Mouse (Mus musculus) embryo, embryonic 10 days (tissue): ENCODE measurements around the gene Zfr.
A peak's percentile ranks its signal among the peaks of the same experiment; 100 is the strongest.
"Not testable (repeated sequence)": the region's sequence is repeated elsewhere in the genome, so short reads cannot be mapped to it uniquely, and the experiment has no call there.

Experiments
- DNase-seq: peaks from one replicate; pipeline ENCODE4 v3.0.0-alpha.2; 2015; ENCODE audit warnings: low spot score

Zfr gene

DNA sequence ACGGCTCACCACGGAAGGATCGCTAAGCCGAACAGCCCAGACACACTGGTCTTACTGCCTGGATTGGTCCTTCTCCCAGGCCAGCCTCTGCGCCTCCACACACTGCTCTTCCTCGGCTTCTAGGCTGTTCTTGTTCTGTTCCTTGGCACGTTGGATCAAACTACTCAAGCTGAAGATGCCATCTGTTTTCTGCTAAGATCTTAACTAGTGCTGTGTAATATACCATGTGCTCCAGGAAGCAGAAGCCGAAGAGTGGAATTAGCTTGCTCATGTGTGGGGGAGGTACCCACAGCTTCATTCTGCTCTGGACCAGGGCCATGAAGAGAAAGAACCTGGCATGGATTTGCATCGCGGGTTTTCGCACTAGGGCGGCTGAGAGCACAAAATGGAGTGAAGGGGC, 11.2 kb upstream of the Zfr start:
- DNase-seq, result no peak

DNA sequence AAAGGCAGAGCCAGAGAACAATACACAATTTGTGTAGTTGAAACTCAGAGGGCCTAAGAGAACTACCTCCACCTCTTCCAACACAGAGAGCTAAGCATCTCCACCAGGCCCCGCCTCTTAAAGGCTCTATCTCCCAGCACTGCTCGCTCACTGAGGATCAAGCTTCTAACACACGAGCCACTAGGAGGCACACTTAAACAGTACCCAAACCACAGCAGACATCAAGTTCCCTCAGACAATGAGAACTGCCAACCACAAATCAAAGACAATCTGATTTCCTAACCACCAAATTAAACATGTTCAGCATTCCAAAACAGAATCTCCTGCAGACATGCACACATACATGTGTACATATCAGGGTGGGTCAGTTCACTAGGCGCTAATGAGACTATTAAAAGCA, 9.4 kb upstream of the Zfr start:
- no peak for DNase-seq

DNA sequence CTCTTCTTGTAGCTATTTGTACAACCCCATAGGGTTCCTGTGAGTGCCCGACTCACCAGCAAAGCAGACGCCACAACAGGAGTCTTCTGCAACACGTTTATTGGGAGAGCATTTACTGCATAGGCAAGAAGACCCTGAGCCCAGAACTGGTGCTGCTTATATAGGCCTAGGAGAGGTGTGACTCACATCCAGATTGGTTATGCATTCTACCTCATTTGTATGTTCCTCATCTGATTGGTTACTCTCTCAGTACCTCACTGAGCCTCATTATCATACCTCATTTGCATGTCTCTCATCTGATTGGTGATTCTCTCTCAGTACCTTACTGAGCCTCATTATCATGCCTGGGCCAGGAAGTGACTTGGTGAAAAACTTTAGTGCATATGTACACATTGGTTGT, 8.7 kb upstream of the Zfr start:
- not testable (repeated sequence) for DNase-seq

DNA sequence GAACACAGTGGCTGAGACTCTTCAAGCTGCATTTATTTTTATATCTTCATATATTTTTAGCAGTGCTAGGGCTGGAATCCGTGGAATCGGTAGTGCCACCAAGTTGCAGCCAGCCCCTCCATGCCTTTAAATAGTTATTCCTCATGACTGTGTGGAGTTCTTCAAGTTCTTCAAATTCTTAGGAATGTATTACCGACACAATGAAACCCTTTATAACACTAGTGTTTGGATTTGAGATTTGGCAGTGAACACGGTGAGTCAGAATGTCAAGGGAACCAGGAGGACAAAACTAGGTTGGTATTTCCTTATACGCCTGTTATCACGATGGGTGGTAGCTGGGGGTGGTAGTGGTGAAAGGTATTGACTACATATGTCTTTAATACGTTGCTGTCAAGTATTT, 6.4 kb upstream of the Zfr start:
- no peak for DNase-seq

DNA sequence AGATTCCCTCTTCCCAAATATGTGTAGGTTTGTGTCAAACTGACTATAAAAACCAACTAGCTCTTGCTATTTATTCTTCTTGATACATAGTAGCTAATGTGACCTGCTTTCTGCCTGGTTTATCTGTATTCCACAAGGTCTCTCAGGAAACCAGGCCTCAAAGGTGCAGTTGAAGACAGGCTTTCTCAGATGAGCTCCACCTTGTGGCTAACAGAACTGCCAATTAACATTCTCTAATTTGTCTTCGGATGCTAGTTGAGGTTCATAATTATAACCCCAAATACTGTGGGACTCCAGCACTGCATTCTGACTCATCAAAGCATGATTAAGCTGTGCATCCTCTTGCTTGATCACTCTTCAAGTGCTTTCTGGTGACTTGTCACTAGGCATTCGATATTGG, 4.2 kb upstream of the Zfr start:
- no peak for DNase-seq

DNA sequence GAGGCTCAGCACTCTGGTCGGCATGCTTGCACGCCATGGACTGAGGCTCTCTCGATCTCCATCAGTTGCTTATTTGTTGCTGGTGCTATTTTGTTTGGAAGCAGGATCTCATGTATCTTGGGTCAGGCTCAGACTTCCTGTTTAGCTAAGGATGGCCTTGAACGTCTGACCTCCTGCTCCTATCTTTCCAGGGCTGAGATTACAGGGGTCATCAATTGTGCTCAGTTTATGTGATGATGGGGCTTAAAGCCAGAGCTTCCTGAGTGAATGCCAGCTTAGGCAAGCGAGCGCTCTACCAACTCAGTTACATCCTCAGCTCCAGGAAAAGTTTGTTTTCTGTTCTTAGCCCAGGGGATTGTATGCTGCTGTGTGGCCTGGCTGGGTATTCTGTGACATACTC, 3.1 kb upstream of the Zfr start:
- DNase-seq, result no peak

DNA sequence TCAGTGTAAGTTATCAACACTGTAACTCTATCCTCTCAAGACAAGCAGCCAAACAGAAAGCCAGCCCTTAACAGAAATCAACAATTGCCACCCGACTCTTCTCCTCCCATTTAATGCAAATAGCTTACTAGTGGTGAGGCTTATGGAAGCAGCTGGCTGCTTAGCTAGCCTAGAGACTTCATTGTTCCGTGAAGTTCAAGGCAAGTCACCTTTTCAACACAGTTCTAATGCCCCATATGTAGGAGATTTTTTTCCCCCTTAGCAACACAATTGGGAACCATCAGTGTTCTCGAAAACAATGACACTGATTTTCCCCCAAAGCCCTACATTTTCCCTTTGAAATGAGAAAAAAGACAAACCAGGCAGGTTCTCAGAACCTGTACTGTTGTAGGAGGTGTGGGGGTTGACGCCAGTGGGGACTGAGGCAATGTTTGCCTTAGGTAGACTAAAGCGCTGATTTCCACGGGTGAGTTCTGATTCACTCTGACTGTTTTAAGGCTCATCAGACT, 1.9 kb upstream of the Zfr start:
- DNase-seq, result no peak

DNA sequence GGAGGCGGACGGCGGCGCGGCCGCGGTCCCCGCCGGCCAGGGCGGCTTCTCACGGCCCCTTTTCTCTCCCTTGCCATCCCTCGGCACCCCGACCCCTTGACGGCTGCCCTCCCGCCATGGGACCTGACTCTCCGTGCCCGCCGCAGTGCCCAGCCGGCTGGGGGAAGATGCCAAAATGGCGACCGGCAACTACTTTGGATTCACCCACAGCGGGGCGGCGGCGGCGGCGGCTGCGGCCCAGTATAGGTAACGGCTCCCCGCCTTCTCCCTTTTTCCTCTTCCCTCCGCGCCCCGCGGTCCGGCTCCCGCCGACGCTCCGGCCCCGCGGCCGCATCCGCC, 431 bp downstream of the Zfr start:
- peak; percentile 55 for DNase-seq

DNA sequence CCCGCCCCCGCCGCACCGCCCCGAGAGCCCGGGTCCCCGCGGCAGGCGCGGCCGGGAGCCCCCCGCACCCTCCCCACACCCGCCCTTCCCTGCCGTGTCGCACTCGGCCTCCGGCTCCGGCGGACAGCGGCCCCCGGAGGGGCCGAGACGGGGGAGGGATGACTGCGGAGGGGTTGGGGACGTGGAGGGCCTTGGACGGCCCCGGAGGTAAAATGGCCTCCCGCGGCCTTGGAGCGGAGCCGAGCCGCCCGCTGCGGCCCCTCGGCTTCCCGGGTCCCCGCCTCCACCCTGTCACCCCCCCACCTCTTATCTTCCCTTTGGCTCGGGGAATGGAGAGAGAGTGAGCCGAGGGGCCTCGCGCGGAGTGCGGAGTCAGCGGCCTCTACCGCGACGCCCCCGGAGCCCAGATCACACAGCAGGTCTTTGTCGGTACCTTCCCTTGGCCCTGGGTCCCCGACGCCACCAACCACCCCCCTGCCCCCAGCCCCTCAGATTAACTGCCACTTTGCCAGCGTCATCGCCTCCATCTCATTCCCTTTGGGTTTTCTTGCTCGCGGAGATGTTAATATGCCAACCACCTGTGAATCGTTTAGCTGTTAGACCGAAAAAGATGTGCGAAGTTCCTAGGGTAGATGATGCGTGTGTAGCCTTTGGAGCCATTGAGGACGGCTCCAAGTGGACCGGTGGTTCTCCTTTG, 949 bp downstream of the Zfr start:
- DNase-seq, result peak; percentile 34

DNA sequence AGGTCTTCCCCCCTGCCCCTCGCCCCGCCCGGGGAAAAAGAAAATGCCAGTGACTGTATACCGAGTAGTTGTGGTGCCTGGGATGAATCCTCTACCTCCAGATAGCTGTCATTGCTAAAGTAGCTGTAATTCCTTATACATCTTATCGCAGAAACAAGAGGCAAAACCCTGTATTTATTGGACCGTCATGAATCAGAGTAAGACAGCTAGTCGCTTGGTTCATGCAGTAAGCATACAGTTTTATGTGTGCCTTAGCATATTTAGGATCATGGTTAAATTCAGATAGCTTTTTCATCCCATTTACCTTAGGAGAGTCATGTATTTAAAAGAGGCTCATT, 1.5 kb downstream of the Zfr start:
- no peak for DNase-seq

DNA sequence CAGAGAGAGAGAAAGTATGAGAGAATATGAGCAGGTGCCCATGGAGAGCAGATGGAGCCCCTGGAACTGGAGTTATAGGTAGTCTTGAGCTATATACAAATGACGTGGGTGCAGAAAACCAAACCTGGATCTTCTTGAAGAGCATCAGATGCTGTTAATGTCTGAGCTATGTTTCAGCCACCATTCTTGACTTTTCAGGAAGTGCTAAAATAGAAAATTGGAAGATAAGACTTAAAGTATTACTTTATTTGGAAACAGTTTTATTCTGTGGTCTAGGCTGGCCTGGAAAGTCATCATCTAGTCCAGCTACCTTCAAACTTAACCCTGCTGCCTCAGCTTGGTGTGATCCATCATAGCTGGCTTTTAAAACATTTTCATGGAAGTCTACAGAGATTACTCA, 7.3 kb downstream of the Zfr start:
- DNase-seq, result no peak

DNA sequence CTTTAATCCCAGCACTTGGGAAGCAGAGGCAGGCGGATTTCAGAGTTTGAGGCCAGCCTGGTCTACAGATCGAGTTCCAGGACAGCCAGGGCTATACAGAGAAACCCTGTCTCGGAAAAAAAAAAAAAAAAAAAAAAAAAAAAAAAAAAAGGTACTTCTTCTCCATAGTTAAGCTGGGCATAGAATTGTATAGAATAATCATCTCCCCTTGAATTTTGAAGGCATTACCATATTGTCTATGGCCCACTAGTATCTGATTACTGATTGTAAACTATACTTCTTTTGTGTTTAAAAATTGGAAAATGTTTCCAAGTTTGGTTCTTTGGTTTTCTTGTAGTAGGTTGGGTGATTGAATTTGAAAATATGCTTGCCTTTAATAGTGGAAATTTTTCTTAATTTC, 13.2 kb downstream of the Zfr start:
- not testable (repeated sequence) for DNase-seq

DNA sequence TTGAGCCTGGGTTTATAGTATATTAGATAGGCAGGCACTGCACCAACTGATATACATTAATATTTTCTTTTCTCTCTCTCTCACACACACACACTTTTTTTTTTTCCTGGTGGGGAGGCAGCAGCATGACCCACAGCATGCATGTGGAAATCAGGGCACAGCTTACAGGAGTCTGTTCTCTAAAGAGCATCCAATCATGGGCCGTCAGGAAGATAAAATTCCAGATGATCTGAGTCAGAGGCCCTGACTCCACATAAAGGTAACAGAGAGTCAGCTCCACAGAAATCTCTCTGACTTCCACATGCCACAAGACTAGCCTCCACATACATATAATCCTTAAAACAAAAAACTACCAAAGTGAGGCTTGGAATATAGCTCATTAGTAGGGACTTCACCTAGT, 16.9 kb downstream of the Zfr start:
- DNase-seq, result no peak

DNA sequence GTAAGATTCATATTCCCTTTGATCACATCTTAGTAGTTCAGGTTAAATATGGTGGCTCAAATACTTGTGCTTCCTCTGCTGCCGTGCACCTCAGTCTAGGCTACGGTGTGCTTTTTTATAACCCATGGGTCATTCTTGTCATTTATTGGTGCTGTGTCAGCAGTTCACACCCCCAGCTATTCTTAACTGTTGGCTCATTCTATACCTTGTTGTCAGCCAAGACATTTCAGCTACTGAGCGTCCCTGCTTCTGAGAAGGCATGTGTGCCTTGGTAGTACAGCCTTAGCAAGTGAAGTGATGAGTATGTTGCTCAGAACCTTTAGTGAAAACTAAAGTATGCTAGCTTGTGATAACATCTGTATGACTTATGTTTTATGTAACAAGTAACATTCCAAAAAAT, 17.7 kb downstream of the Zfr start:
- DNase-seq, result no peak

DNA sequence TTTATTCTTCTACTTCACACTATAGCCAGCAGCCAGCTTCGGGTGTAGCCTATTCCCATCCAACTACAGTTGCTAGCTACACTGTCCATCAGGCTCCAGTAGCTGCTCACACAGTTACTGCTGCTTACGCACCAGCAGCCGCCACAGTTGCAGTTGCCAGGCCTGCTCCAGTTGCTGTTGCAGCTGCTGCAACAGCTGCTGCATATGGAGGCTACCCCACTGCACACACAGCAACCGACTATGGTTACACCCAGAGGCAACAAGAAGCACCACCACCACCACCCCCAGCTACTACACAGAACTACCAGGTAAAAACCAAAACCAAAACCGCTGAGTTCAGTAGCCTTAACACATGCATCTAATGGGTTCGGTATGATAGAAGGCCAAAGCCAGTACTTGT, 18.7 kb downstream of the Zfr start:
- DNase-seq, result no peak

DNA sequence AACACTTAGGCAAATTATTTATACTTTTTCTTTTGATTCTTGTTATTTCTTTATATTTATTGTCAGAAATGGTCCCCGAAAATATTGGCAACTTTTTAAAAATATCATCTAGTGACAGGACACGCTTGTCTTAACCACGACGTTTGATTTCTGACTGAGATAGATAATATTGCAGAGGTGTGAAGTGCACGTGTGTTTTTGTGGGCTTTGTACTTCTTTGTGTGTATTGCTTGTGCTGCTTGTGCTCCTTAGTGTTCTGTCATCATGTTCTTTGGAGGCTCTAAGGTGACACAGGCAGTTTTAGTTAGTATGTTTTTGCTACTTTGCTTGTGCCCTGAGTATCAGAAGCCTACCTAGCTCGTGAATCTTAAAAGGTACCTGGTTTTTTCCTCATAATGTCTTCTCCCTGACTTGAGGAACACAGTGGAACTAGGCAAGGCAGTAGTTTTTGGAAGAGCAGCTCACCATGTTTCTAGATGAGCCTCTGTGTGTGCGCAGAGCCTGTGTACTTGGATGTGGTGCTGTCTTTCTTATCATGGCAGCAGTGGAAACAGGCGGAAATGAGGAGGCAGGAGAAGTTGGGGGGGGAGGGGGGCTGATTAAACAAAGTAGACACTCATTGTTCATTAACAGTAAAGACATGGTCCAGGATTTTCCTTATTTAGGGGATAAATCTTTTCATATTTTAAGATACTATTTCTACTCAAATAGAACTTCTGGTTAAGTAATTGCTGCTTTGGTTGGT, 23.5 kb downstream of the Zfr start:
- no peak for DNase-seq

DNA sequence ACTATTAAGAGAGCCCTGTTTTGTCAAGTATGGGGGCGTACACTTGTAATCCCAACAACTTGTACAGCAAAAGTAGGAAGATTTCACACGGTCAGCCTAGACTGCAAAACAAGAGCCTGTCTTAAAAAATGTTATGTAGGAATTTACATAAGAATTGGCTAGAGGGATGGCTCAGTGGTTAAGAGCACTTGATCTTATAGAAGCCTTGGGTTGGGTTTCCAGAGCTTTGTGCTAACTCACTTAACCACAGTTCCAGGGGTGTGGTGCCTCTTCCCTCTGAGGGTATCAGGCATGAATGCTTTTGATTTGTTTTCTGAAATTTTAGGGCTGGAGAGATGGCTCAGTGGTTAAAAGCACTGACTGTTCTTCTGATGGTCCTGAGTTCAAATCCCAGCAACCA, 29.8 kb downstream of the Zfr start:
- DNase-seq, result no peak

DNA sequence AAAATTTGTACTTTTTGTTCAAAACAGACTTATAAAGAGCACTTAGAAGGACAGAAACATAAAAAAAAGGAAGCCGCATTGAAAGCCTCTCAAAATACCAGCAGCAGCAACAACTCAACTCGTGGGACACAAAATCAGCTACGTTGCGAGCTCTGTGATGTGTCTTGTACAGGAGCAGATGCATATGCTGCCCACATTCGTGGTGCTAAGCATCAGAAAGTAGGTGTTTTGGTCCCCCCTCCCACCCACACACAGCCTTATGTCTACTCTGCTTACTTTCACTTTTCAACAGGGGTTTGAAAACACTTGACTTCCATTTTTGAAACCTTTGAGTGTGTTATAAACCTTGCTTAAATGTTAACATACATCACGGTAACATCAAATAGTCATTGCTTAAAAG, 31.9 kb downstream of the Zfr start:
- no peak for DNase-seq

DNA sequence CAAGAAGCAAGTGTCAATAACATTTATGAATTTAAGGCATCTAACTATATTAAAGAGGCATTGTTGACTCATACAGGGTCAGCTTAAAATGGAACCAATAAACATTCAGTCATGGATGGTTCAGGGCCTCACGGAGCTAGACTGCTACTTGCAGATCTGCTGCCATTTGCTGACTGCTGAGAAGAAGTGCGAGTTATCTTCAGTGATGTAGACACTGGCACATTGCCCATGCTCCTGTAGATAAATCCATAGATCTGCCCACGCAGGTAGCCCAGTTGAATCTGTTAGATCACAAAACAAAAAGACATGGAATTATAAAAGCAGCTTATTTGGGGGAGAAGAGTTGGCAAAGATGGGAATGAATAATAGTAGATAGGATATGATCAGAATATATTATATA, 36.1 kb downstream of the Zfr start:
- DNase-seq, result no peak

DNA sequence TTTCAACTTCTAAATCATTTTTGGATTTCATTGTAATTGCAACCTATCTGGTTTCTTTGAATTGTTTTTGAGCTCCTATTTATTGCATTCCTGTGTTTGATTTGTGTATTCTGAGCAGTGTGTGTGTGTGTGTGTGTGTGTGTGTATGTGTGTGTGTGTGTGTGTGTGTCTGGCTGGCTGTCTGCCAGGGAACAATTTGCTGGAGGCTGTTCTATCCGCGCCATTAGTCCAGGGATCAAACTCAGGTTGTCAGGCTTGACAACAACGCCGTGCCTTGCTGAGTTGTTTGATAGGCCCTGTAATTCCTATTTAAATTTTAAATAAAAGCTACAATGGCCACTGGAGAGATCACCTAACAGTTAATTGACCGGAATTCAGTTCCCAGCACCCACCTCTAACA, 60.5 kb downstream of the Zfr start:
- DNase-seq, result no peak

DNA sequence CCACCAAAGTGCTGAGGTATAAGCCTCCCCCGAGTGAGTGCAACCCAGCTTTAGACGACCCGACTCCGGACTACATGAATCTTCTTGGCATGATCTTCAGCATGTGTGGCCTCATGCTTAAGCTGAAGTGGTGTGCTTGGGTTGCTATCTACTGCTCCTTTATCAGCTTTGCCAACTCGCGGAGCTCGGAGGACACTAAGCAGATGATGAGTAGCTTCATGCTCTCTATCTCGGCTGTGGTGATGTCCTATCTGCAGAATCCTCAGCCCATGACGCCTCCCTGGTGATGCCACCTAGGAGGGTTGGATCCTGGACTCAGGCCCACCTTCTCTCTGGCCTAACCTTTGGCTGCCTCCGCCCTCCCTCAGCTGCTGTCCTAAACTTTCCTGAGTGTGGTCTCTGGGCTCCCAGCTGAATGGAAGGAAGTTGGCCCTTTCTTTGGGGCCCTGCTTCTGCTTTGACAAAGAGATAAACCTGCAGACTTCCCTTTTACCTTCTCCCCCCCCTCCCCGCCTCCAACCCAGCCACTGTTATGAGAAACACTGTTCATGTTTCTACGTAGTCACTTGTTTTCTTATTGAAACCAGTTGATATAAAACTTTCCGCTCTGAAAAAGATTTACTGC, 63.7 kb downstream of the Zfr start:
- not testable (repeated sequence) for DNase-seq

DNA sequence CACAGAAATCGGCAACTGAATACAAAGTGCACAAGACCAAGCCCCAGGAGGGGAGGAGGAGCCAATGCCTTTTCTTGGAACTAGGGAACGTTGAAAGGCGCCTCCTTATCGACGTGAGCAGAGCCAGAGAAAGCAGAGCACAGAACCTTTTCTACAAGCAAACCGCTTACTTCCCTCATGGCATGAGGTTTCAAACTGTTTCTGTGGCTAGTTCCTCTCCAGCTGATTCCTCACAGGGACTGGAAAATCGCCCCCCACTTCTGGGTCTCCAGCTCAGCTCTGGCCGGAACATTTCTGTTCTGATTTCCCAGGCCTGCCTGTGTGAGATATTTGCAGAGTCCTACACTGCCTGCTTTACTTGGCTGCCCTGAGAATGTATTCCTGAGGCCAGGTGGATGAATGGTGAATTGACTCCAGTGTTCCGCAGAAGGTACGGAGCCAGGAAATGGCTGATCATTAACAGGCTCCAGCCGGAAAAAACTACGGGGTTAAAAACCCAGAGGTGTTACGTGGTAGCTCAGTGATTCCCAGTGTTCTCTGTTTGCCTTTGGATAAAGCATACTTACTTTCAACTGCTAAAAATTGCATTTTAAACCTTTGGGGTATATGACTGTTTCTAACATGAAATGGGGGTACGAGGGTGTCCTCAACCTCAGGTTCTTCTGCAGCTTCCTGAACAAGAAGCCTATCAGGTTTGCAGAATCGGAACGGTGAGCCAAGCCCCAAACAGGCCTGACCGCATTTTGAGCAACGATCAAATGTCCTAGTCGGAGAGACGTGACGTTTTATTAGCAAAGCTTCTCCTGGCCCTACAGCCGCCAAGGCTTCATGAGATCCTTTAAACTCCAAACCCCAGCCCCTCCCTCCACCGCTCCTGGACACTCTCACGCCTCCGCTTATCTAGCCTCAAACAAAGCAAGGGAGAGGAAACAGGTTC, 76.5 kb downstream of the Zfr start:
- peak; percentile 21 for DNase-seq
